Mouse (Mus musculus) embryonic facial prominence, embryonic 13.5 days (tissue): ENCODE data around the gene Spata17. TPM values are rescaled to one million over a fixed set of nuclear protein-coding genes. Genes with fewer than 3 reads are reported as not detected.
"Not testable (repeated sequence)": the region's sequence is repeated elsewhere in the genome, so short reads cannot be mapped to it uniquely, and the experiment has no call there.

Experiments used
- ATAC-seq: fragments of 200-750 bp; cut with Nextera tagmentation; 2 replicates; pipeline ENCODE4 v1.8.0; 2017; ENCODE audit warnings: low read depth; ENCODE audit not compliant: insufficient number of reproducible peaks, insufficient read depth, low FRiP score, low TSS enrichment
- H3K27ac ChIP-seq: fragments of 300-500 bp; sonication (generic); 2 replicates; pipeline ENCODE4 v1.5.1; 2015; ENCODE audit warnings: moderate library complexity, mild to moderate bottlenecking, inconsistent platforms
- H3K27me3 ChIP-seq: fragments of 300-500 bp; sonication (generic); 2 replicates; pipeline ENCODE4 v1.6.1; 2015; ENCODE audit warnings: mild to moderate bottlenecking, inconsistent platforms
- H3K36me3 ChIP-seq: fragments of 300-500 bp; sonication (generic); 2 replicates; pipeline ENCODE4 v1.6.1; 2015; ENCODE audit warnings: mild to moderate bottlenecking, inconsistent platforms
- H3K4me1 ChIP-seq: fragments of 300-500 bp; sonication (generic); 2 replicates; pipeline ENCODE4 v1.6.1; 2015; ENCODE audit warnings: inconsistent platforms
- H3K4me2 ChIP-seq: fragments of 300-500 bp; sonication (generic); 2 replicates; pipeline ENCODE4 v1.6.1; 2015; ENCODE audit warnings: moderate library complexity, mild to moderate bottlenecking, inconsistent platforms
- H3K4me3 ChIP-seq: fragments of 300-500 bp; sonication (generic); 2 replicates; pipeline ENCODE4 v1.5.1; 2015; ENCODE audit warnings: mild to moderate bottlenecking, inconsistent platforms
- H3K9ac ChIP-seq: fragments of 300-500 bp; sonication (generic); 2 replicates; pipeline ENCODE4 v1.6.1; 2015; ENCODE audit warnings: mild to moderate bottlenecking, inconsistent platforms
- H3K9me3 ChIP-seq: fragments of 300-500 bp; sonication (generic); 2 replicates; pipeline ENCODE4 v1.6.1; 2016; ENCODE audit warnings: inconsistent platforms
- WGBS: fragments of 180-500 bp; shearing (Covaris S2); methylation state at CpG from one replicate; pipeline ENCODE4 v1.1.7; 2015; ENCODE audit warnings: mixed read lengths; 5-methylcytosine and 5-hydroxymethylcytosine counted together
- polyA plus RNA-seq: library from polyadenylated mRNA; unstranded; fragments of >200 nt; fragmentation: Nextera tagmentation; extraction: Ambion mirVana; gene quantifications from 2 replicates; pipeline ENCODE4 v1.2.1, GENCODE M21; 2015

The Spata17 gene
- polyA plus RNA-seq, 1 experiment from 2014 or later, result 0.74 TPM

- H3K4me3 ChIP-seq, result no peak overlapping the region
- H3K4me2 ChIP-seq, result no peak overlapping the region
- no peaks in the 10 kb centered on the region for H3K36me3 ChIP-seq
- H3K27me3 ChIP-seq, result no peaks in the 10 kb centered on the region
- no peak for ATAC-seq
- no peaks in the 10 kb centered on the region for H3K4me1 ChIP-seq
- WGBS, result 71% methylated on average over 7 of the region's 7 CpGs
- H3K9me3 ChIP-seq, result no peaks in the 10 kb centered on the region
- H3K9ac ChIP-seq, result no peak overlapping the region
- no peak overlapping the region for H3K27ac ChIP-seq
Measured at GRCm38 (mm10) chr1:187169646-187170045, 45.6 kb downstream of the Spata17 start.

- H3K27ac ChIP-seq, result no peak overlapping the region
- no peak overlapping the region for H3K9ac ChIP-seq
- no peak overlapping the region for H3K4me2 ChIP-seq
- H3K9me3 ChIP-seq, result no peaks in the 10 kb centered on the region
- H3K36me3 ChIP-seq, result no peaks in the 10 kb centered on the region
- ATAC-seq, result no peak
- H3K4me3 ChIP-seq, result no peak overlapping the region
- H3K4me1 ChIP-seq, result no peaks in the 10 kb centered on the region
- H3K27me3 ChIP-seq, result no peaks in the 10 kb centered on the region
Measured at GRCm38 (mm10) chr1:187163571-187163970, 51.7 kb downstream of the Spata17 start.

- Histone ChIP-seq H3K9ac (no peak overlapping the region), H3K36me3 (no peaks in the 10 kb centered on the region), H3K4me3 (no peak overlapping the region), H3K27me3 (no peaks in the 10 kb centered on the region), H3K9me3 (no peaks in the 10 kb centered on the region), H3K4me2 (no peak overlapping the region), H3K27ac (no peak overlapping the region), H3K4me1 (no peaks in the 10 kb centered on the region)
- ATAC-seq, result no peak
Measured at GRCm38 (mm10) chr1:187155658-187156057, 59.6 kb downstream of the Spata17 start.

- 42% methylated on average over 5 of the region's 5 CpGs for WGBS
- Histone ChIP-seq H3K27me3 (no peaks in the 10 kb centered on the region), H3K4me3 (no peak overlapping the region), H3K4me1 (no peaks in the 10 kb centered on the region), H3K4me2 (no peak overlapping the region), H3K9ac (no peak overlapping the region), H3K36me3 (no peaks in the 10 kb centered on the region), H3K27ac (no peak overlapping the region), H3K9me3 (no peaks in the 10 kb centered on the region)
- no peak for ATAC-seq
Measured at GRCm38 (mm10) chr1:187153681-187154080, 61.6 kb downstream of the Spata17 start.

GRCm38 (mm10) chr1:187152571-187152970, 62.7 kb downstream of the Spata17 start:
- H3K27me3 ChIP-seq, result no peaks in the 10 kb centered on the region
- H3K27ac ChIP-seq, result no peak overlapping the region
- no peak overlapping the region for H3K4me2 ChIP-seq
- ATAC-seq, result no peak
- H3K4me3 ChIP-seq, result no peak overlapping the region
- no peak overlapping the region for H3K9ac ChIP-seq
- no peaks in the 10 kb centered on the region for H3K9me3 ChIP-seq
- no peaks in the 10 kb centered on the region for H3K4me1 ChIP-seq
- no peaks in the 10 kb centered on the region for H3K36me3 ChIP-seq
- WGBS, result 92% methylated on average over 2 of the region's 2 CpGs

- WGBS, result 76% methylated on average over 8 of the region's 8 CpGs
- H3K4me1 ChIP-seq, result no peaks in the 10 kb centered on the region
- no peak overlapping the region for H3K9ac ChIP-seq
- no peaks in the 10 kb centered on the region for H3K27me3 ChIP-seq
- H3K9me3 ChIP-seq, result no peaks in the 10 kb centered on the region
- H3K36me3 ChIP-seq, result no peaks in the 10 kb centered on the region
- no peak for ATAC-seq
- H3K27ac ChIP-seq, result no peak overlapping the region
- no peak overlapping the region for H3K4me2 ChIP-seq
- no peak overlapping the region for H3K4me3 ChIP-seq
Measured at GRCm38 (mm10) chr1:187142984-187143383, 72.3 kb downstream of the Spata17 start.

- Histone ChIP-seq H3K9me3 (no peaks in the 10 kb centered on the region), H3K9ac (no peak overlapping the region), H3K4me2 (no peak overlapping the region), H3K27ac (no peak overlapping the region), H3K36me3 (no peaks in the 10 kb centered on the region), H3K27me3 (no peaks in the 10 kb centered on the region; the same call in 1 of the 2 replicates), H3K4me3 (no peak overlapping the region), H3K4me1 (no peaks in the 10 kb centered on the region)
- 36% methylated on average over 6 of the region's 6 CpGs for WGBS
- ATAC-seq, result no peak
Measured at GRCm38 (mm10) chr1:187137426-187137825, 77.8 kb downstream of the Spata17 start.

- Histone ChIP-seq H3K4me3 (no peak overlapping the region), H3K27me3 (no peaks in the 10 kb centered on the region; the same call in 1 of the 2 replicates), H3K36me3 (no peaks in the 10 kb centered on the region), H3K4me2 (no peak overlapping the region), H3K4me1 (no peaks in the 10 kb centered on the region), H3K9me3 (no peaks in the 10 kb centered on the region), H3K27ac (no peak overlapping the region), H3K9ac (no peak overlapping the region)
- ATAC-seq, result no peak
- 85% methylated on average over 6 of the region's 6 CpGs for WGBS
Measured at GRCm38 (mm10) chr1:187135887-187136286, 79.4 kb downstream of the Spata17 start.

GRCm38 (mm10) chr1:187133841-187134240, 81.4 kb downstream of the Spata17 start:
- H3K27ac ChIP-seq, result no peak overlapping the region
- 71% methylated on average over 6 of the region's 6 CpGs for WGBS
- no peak overlapping the region for H3K4me3 ChIP-seq
- H3K9ac ChIP-seq, result no peak overlapping the region
- no peaks in the 10 kb centered on the region for H3K9me3 ChIP-seq
- no peak overlapping the region for H3K4me2 ChIP-seq
- no peaks in the 10 kb centered on the region for H3K36me3 ChIP-seq
- no peak for ATAC-seq
- H3K4me1 ChIP-seq, result no peaks in the 10 kb centered on the region
- no peaks in the 10 kb centered on the region; the same call in 1 of the 2 replicates for H3K27me3 ChIP-seq

GRCm38 (mm10) chr1:187132348-187132747, 82.9 kb downstream of the Spata17 start:
- Histone ChIP-seq H3K4me1 (no peaks in the 10 kb centered on the region), H3K9me3 (no peaks in the 10 kb centered on the region), H3K27ac (no peak overlapping the region), H3K4me2 (no peak overlapping the region), H3K4me3 (no peak overlapping the region), H3K9ac (no peak overlapping the region), H3K27me3 (no peaks in the 10 kb centered on the region; the same call in 1 of the 2 replicates), H3K36me3 (no peaks in the 10 kb centered on the region)
- ATAC-seq, result no peak
- WGBS, result 78% methylated on average over 4 of the region's 4 CpGs

GRCm38 (mm10) chr1:187127548-187127947, 87.7 kb downstream of the Spata17 start:
- not testable (repeated sequence) for ATAC-seq, H3K36me3 ChIP-seq, H3K9ac ChIP-seq, H3K27me3 ChIP-seq, H3K4me1 ChIP-seq, H3K4me3 ChIP-seq, H3K9me3 ChIP-seq, H3K27ac ChIP-seq, H3K4me2 ChIP-seq
- WGBS, result 87% methylated on average over 2 of the region's 2 CpGs

- Histone ChIP-seq H3K4me2 (no peak overlapping the region), H3K36me3 (no peaks in the 10 kb centered on the region), H3K9me3 (no peaks in the 10 kb centered on the region), H3K9ac (no peak overlapping the region), H3K4me3 (no peak overlapping the region), H3K4me1 (no peaks in the 10 kb centered on the region), H3K27ac (no peak overlapping the region), H3K27me3 (no peaks in the 10 kb centered on the region)
- 82% methylated on average over 11 of the region's 11 CpGs for WGBS
- no peak for ATAC-seq
Measured at GRCm38 (mm10) chr1:187125733-187126132, 89.5 kb downstream of the Spata17 start.

- H3K36me3 ChIP-seq, result no peaks in the 10 kb centered on the region
- no peaks in the 10 kb centered on the region for H3K27me3 ChIP-seq
- H3K27ac ChIP-seq, result no peak overlapping the region
- WGBS, result 66% methylated on average over 3 of the region's 3 CpGs
- H3K9ac ChIP-seq, result no peak overlapping the region
- H3K4me3 ChIP-seq, result no peak overlapping the region
- H3K4me1 ChIP-seq, result no peaks in the 10 kb centered on the region
- no peak overlapping the region for H3K4me2 ChIP-seq
- ATAC-seq, result no peak
- H3K9me3 ChIP-seq, result no peaks in the 10 kb centered on the region
Measured at GRCm38 (mm10) chr1:187124967-187125366, 90.3 kb downstream of the Spata17 start.
